Mouse (Mus musculus) ES-E14 (cell line): ENCODE results near the gene Kif22. TPM values are rescaled to one million over a fixed set of nuclear protein-coding genes. Genes with fewer than 3 reads are reported as not detected.

ENCODE experiments used
- DNase-seq: peaks from one replicate; pipeline ENCODE4 v3.0.0-alpha.2; 2013; ENCODE audit warnings: low read depth, low spot score
- H3K27ac ChIP-seq: 2 replicates; pipeline ENCODE4 v1.5.1; 2012; ENCODE audit warnings: low read depth, mild to moderate bottlenecking, low read length, moderate library complexity, mixed read lengths; ENCODE audit not compliant: poor library complexity, insufficient read depth, severe bottlenecking
- H3K36me3 ChIP-seq: 2 replicates; pipeline ENCODE4 v1.6.1; 2012; ENCODE audit warnings: mild to moderate bottlenecking, low read length, moderate library complexity, mixed read lengths; ENCODE audit not compliant: control insufficient read depth, poor library complexity, insufficient read depth, severe bottlenecking
- H3K4me1 ChIP-seq, 2 experiments: fragments of 150-350 bp in 1 of 2; sonication (generic) in 1 of 2; 2 replicates each; pipeline ENCODE4 v1.6.1; 2012; ENCODE audit warnings: low read length in 2 of 2, mild to moderate bottlenecking in 1 of 2, mixed read lengths in 1 of 2; ENCODE audit not compliant: control insufficient read depth in 2 of 2, insufficient read depth in 2 of 2, poor library complexity in 1 of 2
- H3K4me3 ChIP-seq, 2 experiments: fragments of 150-350 bp in 1 of 2; sonication (generic) in 1 of 2; 2 replicates each; pipeline ENCODE4 v1.5.1; 2012; ENCODE audit warnings: low read length in 2 of 2, low read depth in 1 of 2, mild to moderate bottlenecking in 1 of 2, mixed read lengths in 1 of 2; ENCODE audit not compliant: insufficient read depth in 1 of 2, poor library complexity in 1 of 2, severe bottlenecking in 1 of 2
- H3K9ac ChIP-seq: 2 replicates; pipeline ENCODE4 v1.6.1; 2012; ENCODE audit warnings: low read depth, mild to moderate bottlenecking, low read length, mixed read lengths; ENCODE audit not compliant: poor library complexity, insufficient read depth, severe bottlenecking
- H3K9me3 ChIP-seq: fragments of 150-350 bp; sonication (generic); 2 replicates; pipeline ENCODE4 v1.6.1; 2012; ENCODE audit warnings: low read depth, mild to moderate bottlenecking, low read length; ENCODE audit not compliant: control insufficient read depth, insufficient read depth
- CHD2 ChIP-seq: IDR thresholded peaks from 2 replicates; pipeline ENCODE4 v1.6.1; 2014; ENCODE audit warnings: mild to moderate bottlenecking, low read depth, low read length, inconsistent platforms
- HCFC1 ChIP-seq: IDR thresholded peaks from 2 replicates; pipeline ENCODE4 v1.6.1; 2012; ENCODE audit warnings: low read length, inconsistent platforms, borderline replicate concordance; ENCODE audit not compliant: insufficient read depth
- MAFK ChIP-seq: IDR thresholded peaks from 2 replicates; pipeline ENCODE4 v1.6.1; 2014; ENCODE audit warnings: mild to moderate bottlenecking, low read depth, low read length, inconsistent platforms; ENCODE audit not compliant: insufficient read depth
- ZC3H11A ChIP-seq: IDR thresholded peaks from 2 replicates; pipeline ENCODE4 v1.6.1; 2012; ENCODE audit warnings: low read depth, mild to moderate bottlenecking, inconsistent platforms, low read length, borderline replicate concordance
- ZNF384 ChIP-seq: IDR thresholded peaks from 2 replicates; pipeline ENCODE4 v1.6.1; 2012; ENCODE audit warnings: low read depth, low read length, inconsistent platforms
- in situ Hi-C, 2 experiments: fragments of 600-800 bp; cut with MboI; formaldehyde crosslinking; loops; one replicate each; pipeline ENCODE4 v1.15.1; 2025; ENCODE audit warnings: low sequenced_read_pairs in 2 of 2, inconsistent platforms in 1 of 2; ENCODE audit not compliant: unreplicated experiment in 2 of 2
- total RNA-seq: library from RNA; depleted of rRNA; stranded (reverse); fragments of 300-350 nt; gene quantifications from 2 replicates; pipeline ENCODE4 v1.2.3, GENCODE M21; 2012

Gene Kif22
- total RNA-seq, 1 experiment, result 97.4 TPM

DNA sequence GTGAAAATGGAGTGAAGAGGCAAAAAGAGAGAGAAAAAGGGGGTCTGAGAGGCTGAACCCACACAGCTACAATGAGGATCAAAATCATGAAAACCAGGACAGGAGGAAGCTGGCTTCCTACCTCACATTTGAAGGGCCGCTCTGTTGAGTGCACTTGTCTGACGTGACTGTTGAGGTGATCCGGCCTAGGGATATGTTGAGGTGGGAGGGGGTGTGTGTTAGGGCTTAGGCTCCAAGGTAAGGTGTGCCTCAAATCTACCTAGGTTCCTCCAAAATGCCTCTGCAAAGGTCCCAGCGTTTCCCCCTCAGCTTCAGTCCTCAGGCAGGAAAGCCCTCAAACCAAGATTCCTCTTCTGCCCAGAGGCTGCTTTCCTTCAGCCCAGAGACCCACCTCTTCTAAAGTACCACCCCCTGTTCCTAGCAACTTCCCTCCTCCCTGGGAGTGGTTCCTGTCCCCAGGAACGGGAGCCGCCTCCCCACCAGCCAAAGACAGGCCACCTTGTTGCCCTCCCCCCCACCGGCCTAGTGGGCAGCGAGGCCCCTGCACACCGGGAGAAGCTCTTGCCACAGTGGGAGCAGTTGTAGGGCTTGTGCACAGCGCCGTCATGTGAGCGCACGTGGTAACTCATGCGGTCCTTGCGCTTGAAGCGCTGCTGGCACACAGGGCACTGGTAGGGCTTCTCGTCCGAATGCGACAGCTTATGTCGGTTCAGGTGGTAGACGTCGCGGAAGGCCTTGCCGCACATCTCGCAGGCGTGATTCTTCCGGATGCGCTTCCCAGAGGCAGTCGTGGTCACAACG is 17.3 kb downstream of the Kif22 start:
- TF ChIP-seq MAFK (no peak), ZNF384 (no peak), ZC3H11A (no peak), CHD2 (no peak), HCFC1 (0 out of 2 replicates have a peak, but pooled peaks have one; percentile 12)
- Histone ChIP-seq H3K4me3 (peak overlapping the region; percentile 87 to 89), H3K9me3 (no peaks in the 10 kb centered on the region), H3K27ac (peak overlapping the region; percentile 99), H3K36me3 (peaks cover 48% of the 10 kb centered on the region), H3K4me1 (peaks cover 9 to 11% of the 10 kb centered on the region in 2 experiments; a peak in 2 of 4 replicates), H3K9ac (peak overlapping the region; percentile 90)
- in situ Hi-C loops, result no loop called here
- DNase-seq, result no peak

GRCm38 (mm10) chr7:127023896-127024690 is 18.2 kb downstream of the Kif22 start:
- peak overlapping the region; percentile 99; the same call in 1 of the 2 replicates for H3K27ac ChIP-seq
- in situ Hi-C loops, result no loop called here
- H3K4me1 ChIP-seq, result peaks cover 9 to 11% of the 10 kb centered on the region in 2 experiments; a peak in 2 of 4 replicates
- DNase-seq, result no peak
- peak overlapping the region; percentile 87 to 89 for H3K4me3 ChIP-seq
- H3K9me3 ChIP-seq, result no peaks in the 10 kb centered on the region
- TF ChIP-seq MAFK (0 out of 2 replicates have a peak, but pooled peaks have one; percentile 44), HCFC1 (no peak), ZNF384 (no peak), ZC3H11A (no peak), CHD2 (no peak)
- H3K36me3 ChIP-seq, result peaks cover 47% of the 10 kb centered on the region
- H3K9ac ChIP-seq, result peak overlapping the region; percentile 90

GRCm38 (mm10) chr7:127023272-127023691 is 19.0 kb downstream of the Kif22 start:
- no peak for DNase-seq
- Histone ChIP-seq H3K9ac (peak overlapping the region; percentile 90), H3K9me3 (no peaks in the 10 kb centered on the region), H3K27ac (no peak overlapping the region), H3K36me3 (peaks cover 43% of the 10 kb centered on the region), H3K4me1 (peaks cover 7 to 11% of the 10 kb centered on the region in 2 experiments; a peak in 2 of 4 replicates), H3K4me3 (peak overlapping the region in 1 of 2 experiments; percentile 87; a peak in 3 of 4 replicates)
- no peak for TF ChIP-seq ZNF384
- TF ChIP-seq ZC3H11A, result no peak
- TF ChIP-seq HCFC1, result no peak
- no peak for TF ChIP-seq MAFK
- no peak for TF ChIP-seq CHD2
- in situ Hi-C loops, result no loop called here

DNA sequence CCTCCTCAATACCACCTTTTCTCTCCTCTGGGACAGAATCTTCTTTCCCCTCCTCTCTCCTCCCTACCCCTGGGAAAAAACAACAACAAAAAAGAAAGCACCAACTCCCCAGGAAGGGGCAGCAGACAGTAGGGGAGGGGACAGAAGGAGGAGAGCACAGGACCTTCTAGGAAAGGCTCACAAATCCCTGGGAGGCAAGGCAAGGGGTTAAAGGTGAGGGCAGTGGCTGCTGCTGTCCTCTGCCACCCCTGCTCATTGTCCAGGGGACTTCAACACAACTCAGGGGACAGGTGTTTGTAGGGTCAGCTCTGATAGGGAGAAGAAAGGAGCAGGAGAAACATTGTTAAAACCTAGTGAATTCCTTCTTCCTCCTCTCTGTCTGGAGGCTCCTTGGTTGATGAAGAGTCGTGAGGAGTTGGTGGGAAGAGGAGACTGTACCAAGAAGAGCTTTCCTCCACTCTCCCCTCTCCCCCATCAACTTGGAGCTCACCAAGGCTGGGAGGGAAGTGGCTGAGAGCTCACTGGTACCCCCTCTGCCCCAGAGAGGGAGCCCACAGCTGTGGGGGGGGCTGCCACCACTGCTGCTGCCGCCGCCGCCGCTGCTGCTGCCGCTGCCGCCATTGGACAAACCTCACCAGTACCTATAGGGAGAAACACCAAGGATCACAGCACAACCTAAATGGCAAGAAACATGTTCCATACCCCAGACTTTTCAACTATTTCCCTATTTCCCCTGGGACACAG is 19.6 kb downstream of the Kif22 start:
- TF ChIP-seq ZC3H11A (no peak), HCFC1 (no peak), CHD2 (no peak), ZNF384 (no peak), MAFK (no peak)
- Histone ChIP-seq H3K36me3 (peaks cover 37% of the 10 kb centered on the region), H3K4me1 (peaks cover 5 to 11% of the 10 kb centered on the region in 2 experiments; a peak in 2 of 4 replicates), H3K27ac (peak overlapping the region; percentile 24), H3K9ac (peak overlapping the region; percentile 90), H3K4me3 (peak overlapping the region in 1 of 2 experiments; percentile 87; a peak in 3 of 4 replicates), H3K9me3 (no peaks in the 10 kb centered on the region)
- no peak for DNase-seq
- in situ Hi-C loops, result no loop called here
